16 mouse cellular contexts compared by ENCODE assay signal in the genomic region with DNA sequence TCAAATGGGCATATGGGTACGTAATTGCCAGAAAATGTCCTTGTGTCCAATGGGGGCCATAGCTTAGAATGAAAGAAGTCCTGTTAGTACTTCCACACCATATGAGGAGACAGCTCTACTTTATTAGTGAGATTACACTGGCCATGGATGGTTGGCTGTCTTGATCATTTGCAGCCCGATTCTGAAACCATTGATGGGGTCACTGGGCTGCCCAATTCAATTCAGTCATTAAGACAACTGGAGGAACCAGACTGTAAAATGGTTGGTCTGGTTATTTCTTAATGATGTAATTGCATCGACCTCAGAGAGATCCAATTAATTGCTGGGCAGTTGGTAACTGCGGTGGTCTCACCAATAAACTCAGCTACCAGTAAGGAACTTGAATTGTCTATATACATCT.
"Had no signal": no experiment of that assay in that cellular context is flagged by ENCODE, and none has a peak within 500 bp of the region (broad histone marks: within the 10 kb centered on the region; RNA-seq: fewer than 3 reads in every experiment).

No protein-coding gene starts in this region.

- H3K27me3 ChIP-seq: neural tube, embryonic 12.5 days; neural tube, embryonic 13.5 days; neural tube, embryonic 15.5 days; stomach, embryonic 15.5 days had no signal

- H3K9me3 ChIP-seq: neural tube, embryonic 12.5 days; neural tube, embryonic 13.5 days; neural tube, embryonic 15.5 days; stomach, embryonic 15.5 days had no signal

- H3K27ac ChIP-seq: neural tube, embryonic 12.5 days; neural tube, embryonic 13.5 days; neural tube, embryonic 15.5 days; stomach, embryonic 15.5 days; stomach, postnatal 0 days had no signal

- H3K4me3 ChIP-seq: neural tube, embryonic 12.5 days; neural tube, embryonic 13.5 days; neural tube, embryonic 15.5 days; stomach, embryonic 15.5 days had no signal

- H3K9ac ChIP-seq: neural tube, embryonic 12.5 days; neural tube, embryonic 13.5 days; neural tube, embryonic 15.5 days; stomach, embryonic 15.5 days had no signal

- H3K4me2 ChIP-seq: neural tube, embryonic 12.5 days; neural tube, embryonic 13.5 days; neural tube, embryonic 15.5 days; stomach, embryonic 15.5 days had no signal

- H3K36me3 ChIP-seq: neural tube, embryonic 12.5 days; neural tube, embryonic 13.5 days; neural tube, embryonic 15.5 days; stomach, embryonic 15.5 days had no signal

- H3K4me1 ChIP-seq: neural tube, embryonic 12.5 days; neural tube, embryonic 15.5 days; stomach, embryonic 15.5 days had no signal

- DNase-seq: right cerebral cortex, adult 18-20 months; right cerebral cortex, postnatal 14 days; right cerebral cortex, postnatal 25 days; right cerebral cortex, postnatal 4 days; spleen, adult 18-20 months; thymus, adult 18-20 months; thymus, adult 2 months; thymus, postnatal 14 days; thymus, postnatal 25 days; thymus, postnatal 36 days; thymus, postnatal 4 days had no signal
